Mouse (Mus musculus) naive thymus-derived CD4-positive, alpha-beta T cell, adult 5 months (primary cell): ENCODE results near the gene Kcna2. TPM values are rescaled to one million over a fixed set of nuclear protein-coding genes. Genes with fewer than 3 reads are reported as not detected.

Experiments used
- polyA plus RNA-seq: library from polyadenylated mRNA; unstranded; fragments of 100-300 nt; shearing (Covaris generic); gene quantifications from one replicate; pipeline ENCODE4 v1.2.1, GENCODE M21; 2017

Gene Kcna2
- 0.17 TPM for polyA plus RNA-seq

GRCm38 (mm10) chr3:107100811-107101455 lies at the start of gene Kcna2:
Kcna2 (plus strand) TSS chr3:107101146.

Other genes with a start within 250 kb of the Kcna2 start
- gene Kcna3, start 65.0 kb upstream of the Kcna2 start, polyA plus RNA-seq = 36.5 TPM
- not detected for gene Kcna10, start 81.9 kb downstream of the Kcna2 start, polyA plus RNA-seq
- gene Cym, start 120.6 kb downstream of the Kcna2 start, polyA plus RNA-seq = not detected
- not detected for gene A630076J17Rik, start 129.5 kb downstream of the Kcna2 start, polyA plus RNA-seq
- not detected for gene Prok1, start 138.6 kb downstream of the Kcna2 start, polyA plus RNA-seq
- 98.1 TPM for gene Lamtor5, start 177.7 kb downstream of the Kcna2 start, polyA plus RNA-seq
- gene Slc16a4, start 190.1 kb downstream of the Kcna2 start, polyA plus RNA-seq = 0.35 TPM
- 23.5 TPM for gene Rbm15, start 232.5 kb downstream of the Kcna2 start, polyA plus RNA-seq